Mouse (Mus musculus) ES-E14 (cell line): ENCODE data around the gene Hist4h4. TPM values are rescaled to one million over a fixed set of nuclear protein-coding genes. Genes with fewer than 3 reads are reported as not detected.

Source experiments
- DNase-seq: peaks from one replicate; pipeline ENCODE4 v3.0.0-alpha.2; 2013; ENCODE audit warnings: low read depth, low spot score
- H3K27ac ChIP-seq: 2 replicates; pipeline ENCODE4 v1.5.1; 2012; ENCODE audit warnings: low read depth, mild to moderate bottlenecking, low read length, moderate library complexity, mixed read lengths; ENCODE audit not compliant: poor library complexity, insufficient read depth, severe bottlenecking
- H3K36me3 ChIP-seq: 2 replicates; pipeline ENCODE4 v1.6.1; 2012; ENCODE audit warnings: mild to moderate bottlenecking, low read length, moderate library complexity, mixed read lengths; ENCODE audit not compliant: control insufficient read depth, poor library complexity, insufficient read depth, severe bottlenecking
- H3K4me1 ChIP-seq, 2 experiments: fragments of 150-350 bp in 1 of 2; sonication (generic) in 1 of 2; 2 replicates each; pipeline ENCODE4 v1.6.1; 2012; ENCODE audit warnings: low read length in 2 of 2, mild to moderate bottlenecking in 1 of 2, mixed read lengths in 1 of 2; ENCODE audit not compliant: control insufficient read depth in 2 of 2, insufficient read depth in 2 of 2, poor library complexity in 1 of 2
- H3K4me3 ChIP-seq, 2 experiments: fragments of 150-350 bp in 1 of 2; sonication (generic) in 1 of 2; 2 replicates each; pipeline ENCODE4 v1.5.1; 2012; ENCODE audit warnings: low read length in 2 of 2, low read depth in 1 of 2, mild to moderate bottlenecking in 1 of 2, mixed read lengths in 1 of 2; ENCODE audit not compliant: insufficient read depth in 1 of 2, poor library complexity in 1 of 2, severe bottlenecking in 1 of 2
- H3K9ac ChIP-seq: 2 replicates; pipeline ENCODE4 v1.6.1; 2012; ENCODE audit warnings: low read depth, mild to moderate bottlenecking, low read length, mixed read lengths; ENCODE audit not compliant: poor library complexity, insufficient read depth, severe bottlenecking
- H3K9me3 ChIP-seq: fragments of 150-350 bp; sonication (generic); 2 replicates; pipeline ENCODE4 v1.6.1; 2012; ENCODE audit warnings: low read depth, mild to moderate bottlenecking, low read length; ENCODE audit not compliant: control insufficient read depth, insufficient read depth
- CHD2 ChIP-seq: IDR thresholded peaks from 2 replicates; pipeline ENCODE4 v1.6.1; 2014; ENCODE audit warnings: mild to moderate bottlenecking, low read depth, low read length, inconsistent platforms
- HCFC1 ChIP-seq: IDR thresholded peaks from 2 replicates; pipeline ENCODE4 v1.6.1; 2012; ENCODE audit warnings: low read length, inconsistent platforms, borderline replicate concordance; ENCODE audit not compliant: insufficient read depth
- MAFK ChIP-seq: IDR thresholded peaks from 2 replicates; pipeline ENCODE4 v1.6.1; 2014; ENCODE audit warnings: mild to moderate bottlenecking, low read depth, low read length, inconsistent platforms; ENCODE audit not compliant: insufficient read depth
- ZC3H11A ChIP-seq: IDR thresholded peaks from 2 replicates; pipeline ENCODE4 v1.6.1; 2012; ENCODE audit warnings: low read depth, mild to moderate bottlenecking, inconsistent platforms, low read length, borderline replicate concordance
- ZNF384 ChIP-seq: IDR thresholded peaks from 2 replicates; pipeline ENCODE4 v1.6.1; 2012; ENCODE audit warnings: low read depth, low read length, inconsistent platforms
- in situ Hi-C, 2 experiments: fragments of 600-800 bp; cut with MboI; formaldehyde crosslinking; loops; one replicate each; pipeline ENCODE4 v1.15.1; 2025; ENCODE audit warnings: low sequenced_read_pairs in 2 of 2, inconsistent platforms in 1 of 2; ENCODE audit not compliant: unreplicated experiment in 2 of 2
- total RNA-seq: library from RNA; depleted of rRNA; stranded (reverse); fragments of 300-350 nt; gene quantifications from 2 replicates; pipeline ENCODE4 v1.2.3, GENCODE M21; 2012

The Hist4h4 gene
- total RNA-seq, 1 experiment, result 110 TPM

DNA sequence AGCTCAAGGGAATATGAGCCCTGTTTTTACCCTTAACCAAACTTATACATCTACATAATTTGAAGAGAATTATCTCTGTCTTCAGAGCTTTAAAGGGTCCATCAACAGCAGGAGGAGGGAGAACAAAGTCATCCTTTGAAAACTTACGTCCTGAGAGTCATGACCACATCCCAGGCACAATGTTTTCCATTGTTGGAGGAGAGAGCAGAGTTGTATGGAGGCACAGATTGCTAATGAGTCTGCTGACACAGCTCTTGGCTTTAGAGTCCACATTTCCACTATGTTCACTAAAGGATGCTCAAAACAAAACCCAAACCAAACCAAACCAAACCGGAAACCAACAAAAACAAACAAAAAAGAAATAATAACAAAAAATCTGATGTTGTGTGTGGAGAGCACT lies 40.7 kb upstream of the Hist4h4 start:
- Histone ChIP-seq H3K9ac (no peak overlapping the region), H3K4me1 (peaks cover 0 to 3% of the 10 kb centered on the region in 2 experiments; a peak in 1 of 4 replicates), H3K9me3 (no peaks in the 10 kb centered on the region), H3K4me3 (no peak overlapping the region), H3K27ac (no peak overlapping the region), H3K36me3 (no peaks in the 10 kb centered on the region)
- TF ChIP-seq ZNF384 (no peak), ZC3H11A (no peak), CHD2 (no peak), MAFK (no peak), HCFC1 (no peak)
- DNase-seq, result no peak
- in situ Hi-C loops, result no loop called here

GRCm38 (mm10) chr6:136837323-136837722 lies 33.1 kb upstream of the Hist4h4 start:
- TF ChIP-seq MAFK (no peak), CHD2 (no peak), ZC3H11A (no peak), ZNF384 (no peak), HCFC1 (no peak)
- H3K9ac ChIP-seq, result no peak overlapping the region

DNA sequence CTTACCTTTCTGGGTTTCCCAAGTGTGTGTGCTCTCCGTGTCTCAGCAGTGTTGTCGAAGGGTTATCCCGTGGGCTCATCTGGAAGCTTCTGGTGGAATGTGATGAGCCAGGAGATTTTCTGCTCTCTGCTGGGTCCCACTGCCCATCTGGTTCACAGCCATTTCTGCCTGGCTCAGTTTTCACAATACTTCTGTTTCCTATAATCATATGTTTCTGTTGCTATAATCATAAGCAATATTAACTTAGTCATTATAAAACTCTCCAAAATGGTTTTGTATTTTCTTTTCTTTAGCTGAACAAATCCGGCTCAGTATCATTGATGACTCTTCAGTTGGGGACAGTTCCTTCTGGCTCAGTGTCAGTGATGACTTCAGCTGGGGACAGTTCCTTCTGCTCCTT lies 31.1 kb upstream of the Hist4h4 start, which contains the start of gene Smco3:
Gene Smco3, minus strand, starts transcription at position 101 of the 400 bp plus-strand sequence.
- TF ChIP-seq ZNF384, result no peak
- TF ChIP-seq HCFC1, result no peak
- no peak for TF ChIP-seq MAFK
- no peak for TF ChIP-seq CHD2
- no peak for TF ChIP-seq ZC3H11A
- no peak for DNase-seq
- in situ Hi-C loops, result no loop called here

More at GRCm38 (mm10) chr6:136837323-136837722, 33.1 kb upstream of the Hist4h4 start:
- H3K36me3 ChIP-seq, result no peaks in the 10 kb centered on the region
- no peak for DNase-seq
- in situ Hi-C loops, result no loop called here
- H3K27ac ChIP-seq, result no peak overlapping the region
- no peaks in the 10 kb centered on the region for H3K9me3 ChIP-seq
- no peaks in the 10 kb centered on the region for H3K4me1 ChIP-seq
- no peak overlapping the region for H3K4me3 ChIP-seq

DNA sequence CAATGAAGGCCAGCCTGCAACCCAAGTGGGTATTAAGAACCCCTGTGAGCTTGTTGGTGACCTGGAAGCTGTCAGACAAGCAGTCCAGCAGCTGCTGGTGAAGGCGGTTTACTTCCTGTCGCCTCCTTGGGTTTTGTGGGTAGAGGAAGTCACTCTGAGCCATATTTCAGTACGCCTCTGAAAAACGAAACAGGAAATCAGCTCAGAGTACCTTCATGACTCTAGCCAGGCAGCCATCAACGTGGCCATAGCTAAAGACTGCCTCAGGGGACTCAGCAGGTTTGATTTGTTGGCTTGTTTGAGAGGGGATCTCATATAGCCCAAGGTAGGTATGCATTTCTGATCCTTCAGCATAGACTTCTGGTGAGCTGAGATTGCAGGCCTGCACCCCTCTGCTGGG lies 27.5 kb upstream of the Hist4h4 start:
- no peak for DNase-seq
- no peak overlapping the region for H3K27ac ChIP-seq
- TF ChIP-seq HCFC1 (no peak), MAFK (no peak), ZC3H11A (no peak), ZNF384 (no peak), CHD2 (no peak)
- in situ Hi-C loops, result no loop called here
- no peaks in the 10 kb centered on the region for H3K36me3 ChIP-seq
- H3K9ac ChIP-seq, result no peak overlapping the region
- H3K9me3 ChIP-seq, result no peaks in the 10 kb centered on the region
- H3K4me1 ChIP-seq, result no peaks in the 10 kb centered on the region; a peak in 1 of 4 replicates
- H3K4me3 ChIP-seq, result no peak overlapping the region

More for the DNA sequence above, 31.1 kb upstream of the Hist4h4 start, which contains the start of gene Smco3:
- H3K9me3 ChIP-seq, result no peaks in the 10 kb centered on the region
- no peaks in the 10 kb centered on the region for H3K4me1 ChIP-seq
- H3K9ac ChIP-seq, result no peak within 1 kb of the TSS
- no peak within 1 kb of the TSS for H3K27ac ChIP-seq
- H3K36me3 ChIP-seq, result no peaks in the 10 kb centered on the region
- H3K4me3 ChIP-seq, result no peak within 1 kb of the TSS

GRCm38 (mm10) chr6:136828681-136829080 lies 24.5 kb upstream of the Hist4h4 start:
- peak overlapping the region; percentile 38; the same call in 1 of the 2 replicates for H3K27ac ChIP-seq
- H3K9me3 ChIP-seq, result no peaks in the 10 kb centered on the region
- peak overlapping the region; percentile 84; the same call in 1 of the 2 replicates for H3K9ac ChIP-seq
- DNase-seq, result no peak
- H3K4me1 ChIP-seq, result peaks cover 0 to 3% of the 10 kb centered on the region in 2 experiments; a peak in 2 of 4 replicates
- peak overlapping the region; percentile 78 to 86 for H3K4me3 ChIP-seq
- in situ Hi-C loops, result no loop called here
- no peak for TF ChIP-seq ZNF384
- no peak for TF ChIP-seq HCFC1
- no peak for TF ChIP-seq ZC3H11A
- peaks cover 6% of the 10 kb centered on the region for H3K36me3 ChIP-seq
